Mouse (Mus musculus) liver, embryonic 14.5 days (tissue): ENCODE results near the gene Dnaaf1. TPM values are rescaled to one million over a fixed set of nuclear protein-coding genes. Genes with fewer than 3 reads are reported as not detected.

Experiments
- ATAC-seq: fragments of 200-750 bp; cut with Nextera tagmentation; 2 replicates; pipeline ENCODE4 v1.8.0; 2017; ENCODE audit warnings: moderate number of reproducible peaks, mild to moderate bottlenecking, moderate library complexity; ENCODE audit not compliant: insufficient read depth
- DNase-seq, 3 experiments: peaks; one replicate each; pipeline ENCODE4 v3.0.0-alpha.2; 2012 to 2013; ENCODE audit warnings: low read depth in 3 of 3, low spot score in 3 of 3
- H3K27ac ChIP-seq: fragments of 300-500 bp; sonication (generic); 2 replicates; pipeline ENCODE4 v1.5.1; 2014; ENCODE audit warnings: moderate library complexity, mild to moderate bottlenecking, control low read depth, inconsistent platforms
- H3K27me3 ChIP-seq: fragments of 300-500 bp; sonication (generic); 2 replicates; pipeline ENCODE4 v1.6.1; 2014; ENCODE audit warnings: mild to moderate bottlenecking, low read length, moderate library complexity; ENCODE audit not compliant: control insufficient read depth, insufficient read depth
- H3K36me3 ChIP-seq: fragments of 300-500 bp; sonication (generic); replicated peaks from 2 replicates; pipeline ENCODE4 v1.6.1; 2014; ENCODE audit warnings: low read depth; ENCODE audit not compliant: control insufficient read depth, insufficient read depth
- H3K4me1 ChIP-seq, 2 experiments: fragments of 200-500 bp in 1 of 2; fragments of 300-500 bp in 1 of 2; sonication (generic) in 1 of 2; replicated peaks; 2 replicates each; pipeline ENCODE4 v1.6.1; 2012 to 2014; ENCODE audit warnings: antibody characterized with exemption in 1 of 2, inconsistent platforms in 1 of 2, low read length in 1 of 2; ENCODE audit not compliant: control insufficient read depth in 2 of 2, insufficient read depth in 2 of 2
- H3K4me2 ChIP-seq: fragments of 300-500 bp; sonication (generic); 2 replicates; pipeline ENCODE4 v1.6.1; 2014; ENCODE audit warnings: low read depth, mild to moderate bottlenecking, control low read depth, moderate library complexity
- H3K4me3 ChIP-seq, 2 experiments: fragments of 200-500 bp in 1 of 2; fragments of 300-500 bp in 1 of 2; sonication (generic) in 1 of 2; 2 replicates each; pipeline ENCODE4 v1.5.1; 2012 to 2014; ENCODE audit warnings: low read depth in 2 of 2, low read length in 2 of 2, mild to moderate bottlenecking in 2 of 2, control low read depth in 1 of 2, inconsistent platforms in 1 of 2, moderate library complexity in 1 of 2; ENCODE audit not compliant: insufficient read depth in 1 of 2
- H3K9ac ChIP-seq: fragments of 300-500 bp; sonication (generic); replicated peaks from 2 replicates; pipeline ENCODE4 v1.6.1; 2014; ENCODE audit warnings: mild to moderate bottlenecking, control low read depth, moderate library complexity
- H3K9me3 ChIP-seq: fragments of 300-500 bp; sonication (generic); 2 replicates; pipeline ENCODE4 v1.6.1; 2016; ENCODE audit warnings: low read length, mixed read lengths; ENCODE audit not compliant: control insufficient read depth
- CTCF ChIP-seq: IDR thresholded peaks from 2 replicates; pipeline ENCODE4 v1.5.1; 2016; ENCODE audit warnings: antibody characterized with exemption, low read depth, control low read depth
- EP300 ChIP-seq: IDR thresholded peaks from 2 replicates; pipeline ENCODE4 v1.6.1; 2016; ENCODE audit warnings: antibody characterized with exemption, low read depth
- WGBS: fragments of 180-500 bp; shearing (Covaris S2); extraction: QIAGEN DNeasy Blood & Tissue Kit; methylation state at CpG from one replicate; pipeline ENCODE4 v1.1.7; 2014; ENCODE audit not compliant: insufficient replicate concordance; 5-methylcytosine and 5-hydroxymethylcytosine counted together
- polyA plus RNA-seq, 2 experiments: library from polyadenylated mRNA; depleted of rRNA in 1 of 2; stranded (reverse) in 1 of 2; unstranded in 1 of 2; fragments of >200 nt; fragmentation: Nextera tagmentation in 1 of 2; extraction: Ambion mirVana in 1 of 2; gene quantifications; 2 replicates each; pipeline versions ENCODE4 v1.2.1 to v1.2.3; 2012 to 2014

The Dnaaf1 gene
- polyA plus RNA-seq, 2 experiments, result 0.03 to 0.04 TPM

- Histone ChIP-seq H3K4me1 (no peaks in the 10 kb centered on the region), H3K27ac (no peak within 1 kb of the TSS), H3K4me2 (no peak within 1 kb of the TSS), H3K4me3 (no peak within 1 kb of the TSS), H3K27me3 (no peaks in the 10 kb centered on the region), H3K36me3 (no peaks in the 10 kb centered on the region), H3K9me3 (no peaks in the 10 kb centered on the region), H3K9ac (no peak within 1 kb of the TSS)
- TF ChIP-seq CTCF, result no peak
- no peak for TF ChIP-seq EP300
- no peak for ATAC-seq
- no peak for DNase-seq
- 65% methylated on average over 26 of the region's 26 CpGs for WGBS
Observed at GRCm38 (mm10) chr8:119612471-119612870, 37.4 kb downstream of the Dnaaf1 start, which contains the start of gene Adad2. Adad2 (plus strand) TSS chr8:119612747.

GRCm38 (mm10) chr8:119615096-119615495 lies 40.1 kb downstream of the Dnaaf1 start:
- TF ChIP-seq EP300 (no peak), CTCF (no peak)
- H3K4me1 ChIP-seq, result no peaks in the 10 kb centered on the region
- H3K27me3 ChIP-seq, result no peaks in the 10 kb centered on the region
- H3K36me3 ChIP-seq, result no peaks in the 10 kb centered on the region
- no peak overlapping the region for H3K4me3 ChIP-seq
- ATAC-seq (no peak), DNase-seq (no peak)
- no peak overlapping the region for H3K27ac ChIP-seq
- no peak overlapping the region for H3K9ac ChIP-seq
- no peaks in the 10 kb centered on the region for H3K9me3 ChIP-seq
- WGBS, result 77% methylated on average over 14 of the region's 14 CpGs
- H3K4me2 ChIP-seq, result no peak overlapping the region

- 67% methylated on average over 7 of the region's 7 CpGs for whole genome bisulfite sequencing
- TF ChIP-seq CTCF, result no peak
- no peak for TF ChIP-seq EP300
- no peaks in the 10 kb centered on the region for H3K36me3 ChIP-seq
- H3K4me3 ChIP-seq, result no peak overlapping the region
- H3K4me2 ChIP-seq, result no peak overlapping the region
- ATAC-seq, result no peak
- no peak overlapping the region for H3K9ac ChIP-seq
- no peaks in the 10 kb centered on the region for H3K9me3 ChIP-seq
- no peaks in the 10 kb centered on the region for H3K27me3 ChIP-seq
- DNase-seq, result no peak
- no peak overlapping the region for H3K27ac ChIP-seq
- H3K4me1 ChIP-seq, result no peaks in the 10 kb centered on the region
Observed at GRCm38 (mm10) chr8:119616358-119616757, 41.3 kb downstream of the Dnaaf1 start.

GRCm38 (mm10) chr8:119616811-119617210 lies 41.8 kb downstream of the Dnaaf1 start:
- Histone ChIP-seq H3K9ac (no peak overlapping the region), H3K27ac (no peak overlapping the region), H3K9me3 (no peaks in the 10 kb centered on the region), H3K4me3 (no peak overlapping the region), H3K4me1 (no peaks in the 10 kb centered on the region), H3K4me2 (no peak overlapping the region), H3K36me3 (no peaks in the 10 kb centered on the region), H3K27me3 (no peaks in the 10 kb centered on the region)
- DNase-seq (no peak), ATAC-seq (no peak)
- TF ChIP-seq CTCF (no peak), EP300 (no peak)
- WGBS, result 66% methylated on average over 4 of the region's 4 CpGs

DNA sequence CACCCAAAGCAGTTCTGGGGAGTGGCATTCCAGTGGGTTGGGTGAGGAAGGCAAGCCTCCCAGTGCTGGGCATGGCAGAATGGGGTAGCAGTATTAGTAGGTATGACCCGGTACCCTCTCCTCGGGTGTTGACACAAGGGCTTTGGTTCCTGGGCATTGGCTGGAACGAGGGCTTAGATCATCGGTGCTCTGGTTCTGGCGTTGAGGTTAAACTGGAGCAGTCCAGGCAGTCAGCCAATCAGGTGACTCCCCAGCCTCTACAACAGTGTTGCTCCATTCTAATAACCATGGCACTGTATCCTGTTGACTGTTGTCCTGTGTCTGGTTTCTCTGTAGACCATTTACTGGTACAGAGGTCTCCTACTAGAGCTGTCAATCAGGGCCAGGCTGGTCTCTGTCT lies 42.6 kb downstream of the Dnaaf1 start:
- Histone ChIP-seq H3K36me3 (no peaks in the 10 kb centered on the region), H3K27ac (no peak overlapping the region), H3K4me2 (no peak overlapping the region), H3K4me1 (no peaks in the 10 kb centered on the region), H3K27me3 (no peaks in the 10 kb centered on the region), H3K9me3 (no peaks in the 10 kb centered on the region), H3K9ac (no peak overlapping the region), H3K4me3 (no peak overlapping the region)
- WGBS, result 76% methylated on average over 5 of the region's 5 CpGs
- TF ChIP-seq EP300, result no peak
- TF ChIP-seq CTCF, result no peak
- ATAC-seq, result no peak
- no peak for DNase-seq

DNA sequence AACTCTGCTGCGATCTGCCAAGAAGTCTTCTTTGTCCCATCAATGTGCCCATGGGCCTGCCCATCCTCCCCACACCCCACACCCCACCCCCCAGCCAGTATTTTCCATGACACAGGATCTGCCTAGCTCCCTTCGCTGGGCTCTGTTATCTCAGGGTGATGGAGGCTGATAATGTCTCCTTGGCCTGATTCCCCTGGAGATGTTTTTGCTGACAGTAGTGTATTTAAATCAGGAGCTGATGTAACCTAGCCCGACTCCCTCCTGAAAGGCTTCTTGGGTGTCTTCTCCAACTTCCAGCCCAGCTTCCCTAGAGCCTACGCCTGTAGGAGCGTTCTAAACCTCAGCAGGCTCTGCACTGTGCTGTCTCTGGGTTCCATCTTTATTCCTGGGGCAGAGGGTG lies 43.9 kb downstream of the Dnaaf1 start:
- no peak overlapping the region for H3K4me2 ChIP-seq
- ATAC-seq (no peak), DNase-seq (no peak)
- H3K36me3 ChIP-seq, result no peaks in the 10 kb centered on the region
- TF ChIP-seq EP300 (no peak), CTCF (no peak)
- no peak overlapping the region for H3K4me3 ChIP-seq
- no peaks in the 10 kb centered on the region for H3K4me1 ChIP-seq
- 35% methylated on average over 5 of the region's 5 CpGs for WGBS
- H3K27me3 ChIP-seq, result no peaks in the 10 kb centered on the region
- H3K9ac ChIP-seq, result no peak overlapping the region
- H3K27ac ChIP-seq, result no peak overlapping the region
- no peaks in the 10 kb centered on the region for H3K9me3 ChIP-seq
